Mouse (Mus musculus): Measurements from ENCODE around the gene Gm21094.
"Not testable (repeated sequence)": the region's sequence is repeated elsewhere in the genome, so short reads cannot be mapped to it uniquely, and the experiment has no call there.

Gene Gm21094

DNA sequence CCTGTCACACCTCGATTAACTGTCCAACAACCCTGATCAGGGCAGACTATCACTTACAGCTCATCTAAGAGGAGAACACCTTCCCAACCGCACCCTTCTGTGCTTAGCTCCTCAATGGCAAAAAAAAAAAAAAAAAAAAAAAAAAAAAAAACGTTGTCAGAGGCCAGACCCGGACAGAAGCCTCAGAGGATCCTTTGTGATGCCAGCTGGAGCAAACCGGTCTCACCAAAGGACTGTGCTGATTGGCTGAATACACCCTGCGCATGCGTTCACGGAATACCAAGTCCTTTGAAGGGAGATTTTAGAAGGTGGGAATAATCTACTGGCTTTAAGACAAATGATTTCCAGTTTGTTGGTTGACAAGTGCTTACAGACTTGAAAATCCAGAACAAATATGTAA is at the start of gene Gm21094:
Gm21094 (minus strand) TSS at position 101 of the 400 bp plus-strand sequence.
- not testable (repeated sequence) for DNase-seq (ENCODE audit: low spot score in 2 of 2)
